Mouse (Mus musculus) neural tube, embryonic 13.5 days (tissue): ENCODE measurements at regions not wholly inside any gene's neighbourhood (a gene's known extent, or its start where the extent isn't known, plus 50 kb on each side); places are given as distances from the start of the nearest gene placed in this dataset.

Source experiments
- ATAC-seq: fragments of 200-750 bp; cut with Nextera tagmentation; 2 replicates; pipeline ENCODE4 v1.8.0; 2017; ENCODE audit warnings: low read depth, mild to moderate bottlenecking, moderate TSS enrichment, moderate library complexity
- H3K27ac ChIP-seq: fragments of 300-500 bp; sonication (generic); replicated peaks from 2 replicates; pipeline ENCODE4 v1.5.1; 2015; ENCODE audit warnings: moderate library complexity, mild to moderate bottlenecking, inconsistent platforms
- H3K27me3 ChIP-seq: fragments of 300-500 bp; sonication (generic); 2 replicates; pipeline ENCODE4 v1.6.1; 2015; ENCODE audit warnings: mild to moderate bottlenecking, inconsistent platforms
- H3K36me3 ChIP-seq: fragments of 300-500 bp; sonication (generic); 2 replicates; pipeline ENCODE4 v1.6.1; 2015; ENCODE audit warnings: mild to moderate bottlenecking, inconsistent platforms
- H3K4me1 ChIP-seq: fragments of 300-500 bp; sonication (generic); replicated peaks from 2 replicates; pipeline ENCODE4 v1.6.1; 2015; ENCODE audit warnings: inconsistent platforms
- H3K4me2 ChIP-seq: fragments of 300-500 bp; sonication (generic); 2 replicates; pipeline ENCODE4 v1.6.1; 2015; ENCODE audit warnings: inconsistent platforms, mild to moderate bottlenecking, moderate library complexity
- H3K4me3 ChIP-seq: fragments of 300-500 bp; sonication (generic); 2 replicates; pipeline ENCODE4 v1.5.1; 2015; ENCODE audit warnings: mild to moderate bottlenecking, inconsistent platforms
- H3K9ac ChIP-seq: fragments of 300-500 bp; sonication (generic); 2 replicates; pipeline ENCODE4 v1.6.1; 2015; ENCODE audit warnings: moderate library complexity, mild to moderate bottlenecking, inconsistent platforms
- H3K9me3 ChIP-seq: fragments of 300-500 bp; sonication (generic); 2 replicates; pipeline ENCODE4 v1.6.1; 2016; ENCODE audit warnings: inconsistent platforms
- WGBS: fragments of 180-500 bp; shearing (Covaris S2); methylation state at CpG from one replicate; pipeline ENCODE4 v1.1.7; 2015; 5-methylcytosine and 5-hydroxymethylcytosine counted together

- WGBS, result 91% methylated on average over 4 of the region's 4 CpGs
- Histone ChIP-seq H3K27me3 (no peaks in the 10 kb centered on the region), H3K27ac (no peak overlapping the region), H3K9me3 (no peaks in the 10 kb centered on the region), H3K36me3 (no peaks in the 10 kb centered on the region), H3K9ac (no peak overlapping the region), H3K4me1 (no peaks in the 10 kb centered on the region), H3K4me3 (no peak overlapping the region), H3K4me2 (no peak overlapping the region)
- no peak for ATAC-seq
These were observed 236.7 kb upstream of the Crim1 start for GRCm38 (mm10) chr17:77963358-77963757.

DNA sequence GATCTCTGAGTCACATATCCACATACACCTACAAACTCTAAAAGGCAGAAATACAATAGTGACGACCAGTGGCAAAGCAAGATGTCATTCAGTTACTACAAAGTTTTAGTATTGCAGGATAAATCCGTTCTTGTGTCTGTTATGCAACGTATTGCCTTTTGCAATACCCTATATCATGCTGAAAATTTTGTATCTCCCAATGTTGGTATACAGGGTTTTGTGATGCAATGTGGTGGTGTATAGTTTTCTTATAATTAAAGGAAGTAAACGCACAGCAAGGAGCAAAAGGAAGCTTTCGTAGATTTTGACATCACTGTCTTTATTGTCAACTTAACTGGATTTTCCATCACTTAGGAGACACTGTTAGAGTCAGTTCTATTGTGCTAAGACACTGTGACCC, 231.5 kb upstream of the Crim1 start:
- Histone ChIP-seq H3K27ac (no peak overlapping the region), H3K4me3 (no peak overlapping the region), H3K4me1 (no peaks in the 10 kb centered on the region), H3K27me3 (no peaks in the 10 kb centered on the region), H3K4me2 (no peak overlapping the region), H3K9me3 (no peaks in the 10 kb centered on the region), H3K9ac (no peak overlapping the region), H3K36me3 (no peaks in the 10 kb centered on the region)
- ATAC-seq, result no peak
- WGBS, result 90% methylated on average over 5 of the region's 5 CpGs

DNA sequence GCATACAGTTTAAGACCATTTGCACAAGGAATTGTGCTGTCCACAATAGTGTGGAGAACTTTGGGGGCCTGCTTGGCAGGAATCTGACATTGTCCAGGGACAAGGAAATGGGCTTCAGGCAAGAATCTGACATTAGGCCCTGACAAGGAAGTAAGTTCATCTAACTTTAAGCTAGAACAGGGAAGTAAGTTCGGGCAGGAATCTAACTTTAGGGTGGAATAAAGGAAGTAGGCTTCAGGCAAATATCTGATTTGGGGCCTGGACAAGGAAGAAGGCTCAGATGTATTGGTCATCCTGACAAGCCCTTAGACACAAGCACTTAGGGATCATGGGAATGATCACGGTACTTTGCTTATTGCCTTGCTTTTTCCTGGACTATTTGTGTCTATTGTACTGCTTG, 230.9 kb upstream of the Crim1 start:
- Histone ChIP-seq H3K4me2 (no peak overlapping the region), H3K9ac (no peak overlapping the region), H3K4me1 (no peaks in the 10 kb centered on the region), H3K4me3 (no peak overlapping the region), H3K27me3 (no peaks in the 10 kb centered on the region), H3K9me3 (no peaks in the 10 kb centered on the region), H3K36me3 (no peaks in the 10 kb centered on the region), H3K27ac (no peak overlapping the region)
- 88% methylated on average over 2 of the region's 2 CpGs for WGBS
- no peak for ATAC-seq
